8 mouse cellular contexts compared by ENCODE assay signal in the genomic region with DNA sequence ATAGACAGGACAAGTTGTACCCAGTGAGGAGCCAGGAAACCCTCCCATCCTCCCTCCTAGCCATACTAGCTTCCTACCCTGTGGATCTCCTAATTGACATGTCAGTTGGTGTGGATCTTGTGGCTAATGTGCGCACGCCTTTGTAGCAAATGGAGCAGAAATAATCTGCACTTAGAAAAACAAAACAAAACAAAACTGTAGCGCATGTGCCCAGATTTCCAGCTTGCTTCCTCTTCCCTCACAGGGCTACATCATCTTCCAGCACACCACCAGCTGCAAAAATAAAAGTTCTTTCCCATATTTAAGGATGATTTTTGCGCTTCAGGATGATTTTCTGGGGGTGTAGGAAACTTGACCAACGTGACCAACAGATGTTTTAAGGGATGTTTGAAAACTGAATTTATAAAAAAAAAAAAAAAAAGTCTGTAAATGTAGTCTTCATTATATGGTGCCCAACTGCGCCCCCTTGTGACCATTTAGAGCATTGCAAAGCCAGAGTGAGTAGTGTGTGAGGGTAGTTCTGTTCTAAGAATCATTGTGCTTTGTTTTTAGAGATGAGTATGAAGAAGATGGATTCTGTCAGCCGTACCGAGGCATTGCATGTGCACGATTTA.
DNase-seq lines count a peak whose midpoint lies in the region; ATAC-seq and TF ChIP-seq lines count a peak whose summit lies in the region.

No protein-coding gene starts in this region.

- WGBS in heart, adult 2 months: 22% methylated on average over 9 of the region's 9 CpGs
- 37% methylated on average over 9 of the region's 9 CpGs for WGBS in heart, embryonic 10.5 days
- WGBS in forebrain, postnatal 0 days: 26% methylated on average over 9 of the region's 9 CpGs
- WGBS in hindbrain, embryonic 15.5 days: 32% methylated on average over 9 of the region's 9 CpGs
- WGBS in stomach, postnatal 0 days: 24% methylated on average over 9 of the region's 9 CpGs

- ATAC-seq in forebrain, postnatal 0 days: peak; percentile 51; the same call in 1 of the 2 replicates
- ATAC-seq in hindbrain, embryonic 15.5 days (ENCODE audit: low FRiP score, low read depth): 0 out of 2 replicates have a peak, but pooled peaks have one; percentile 27
- ATAC-seq in megakaryocyte, adult 5-6 weeks (ENCODE audit: poor library complexity, severe bottlenecking): peak; percentile 72
- ATAC-seq in stomach, postnatal 0 days (ENCODE audit: low FRiP score, low TSS enrichment): no peak; the same call in 1 of the 2 replicates

- no peaks in the 10 kb centered on the region for H3K79me2 ChIP-seq in heart, adult 2 months (replicated peaks; ENCODE audit: control insufficient read depth, insufficient read depth, low read length)

- 0 out of 2 replicates have a peak, but pooled peaks have one; percentile 4 for TF ChIP-seq EP300 in heart, adult 2 months (IDR thresholded peaks at IDR 0.05; ENCODE audit: insufficient read depth, low read depth, low read length)
- TF ChIP-seq EP300 in stomach, postnatal 0 days (optimal IDR thresholded peaks at IDR 0.05): no peak

- H3K27ac ChIP-seq in heart, adult 2 months: peak overlapping the region; percentile 46
- H3K27ac ChIP-seq in heart, embryonic 10.5 days: no peak overlapping the region
- H3K27ac ChIP-seq in forebrain, postnatal 0 days (ENCODE audit: low read depth, low read length): no peak overlapping the region
- H3K27ac ChIP-seq in hindbrain, embryonic 15.5 days (replicated peaks): no peak overlapping the region
- no peak overlapping the region for H3K27ac ChIP-seq in stomach, postnatal 0 days (replicated peaks)

- peak; percentile 95 for TF ChIP-seq CTCF in heart, adult 2 months (IDR thresholded peaks at IDR 0.05)
- peak; percentile 85 for TF ChIP-seq CTCF in forebrain, postnatal 0 days (IDR thresholded peaks at IDR 0.05; ENCODE audit: low read depth)
- TF ChIP-seq CTCF in stomach, postnatal 0 days (IDR thresholded peaks at IDR 0.05; ENCODE audit: low read depth): peak; percentile 92

- H3K4me3 ChIP-seq in heart, adult 2 months: no peak overlapping the region
- H3K4me3 ChIP-seq in heart, embryonic 10.5 days: no peak overlapping the region
- no peak overlapping the region for H3K4me3 ChIP-seq in forebrain, postnatal 0 days (ENCODE audit: low read depth, low read length)
- no peak overlapping the region for H3K4me3 ChIP-seq in hindbrain, embryonic 15.5 days
- H3K4me3 ChIP-seq in stomach, postnatal 0 days (ENCODE audit: low read depth, low read length): no peak overlapping the region

- no peaks in the 10 kb centered on the region for H3K27me3 ChIP-seq in heart, adult 2 months (ENCODE audit: control insufficient read depth, insufficient read depth, low read length)
- H3K27me3 ChIP-seq in heart, embryonic 10.5 days (ENCODE audit: insufficient read depth, poor library complexity, severe bottlenecking): peaks cover 31% of the 10 kb centered on the region; the same call in 1 of the 2 replicates
- no peaks in the 10 kb centered on the region for H3K27me3 ChIP-seq in forebrain, postnatal 0 days (ENCODE audit: insufficient read depth, low read length)
- H3K27me3 ChIP-seq in hindbrain, embryonic 15.5 days: no peaks in the 10 kb centered on the region
- H3K27me3 ChIP-seq in stomach, postnatal 0 days (ENCODE audit: control insufficient read depth, insufficient read depth, low read length): no peaks in the 10 kb centered on the region

- peaks cover 4% of the 10 kb centered on the region; the same call in 1 of the 2 replicates for H3K4me1 ChIP-seq in heart, adult 2 months (ENCODE audit: control insufficient read depth, insufficient read depth, low read length)
- H3K4me1 ChIP-seq in heart, embryonic 10.5 days: no peaks in the 10 kb centered on the region
- H3K4me1 ChIP-seq in forebrain, postnatal 0 days (ENCODE audit: insufficient read depth): no peaks in the 10 kb centered on the region
- H3K4me1 ChIP-seq in hindbrain, embryonic 15.5 days (replicated peaks): peaks cover 8% of the 10 kb centered on the region; the same call in 1 of the 2 replicates
- no peaks in the 10 kb centered on the region for H3K4me1 ChIP-seq in stomach, postnatal 0 days (replicated peaks; ENCODE audit: control insufficient read depth, insufficient read depth)

- H3K36me3 ChIP-seq in heart, adult 2 months (ENCODE audit: control insufficient read depth, insufficient read depth, low read length): no peaks in the 10 kb centered on the region
- H3K36me3 ChIP-seq in heart, embryonic 10.5 days: 0 out of 2 replicates have a peak, but pooled peaks cover 4% of the 10 kb centered on the region
- no peaks in the 10 kb centered on the region for H3K36me3 ChIP-seq in forebrain, postnatal 0 days (ENCODE audit: insufficient read depth)
- no peaks in the 10 kb centered on the region for H3K36me3 ChIP-seq in hindbrain, embryonic 15.5 days
- no peaks in the 10 kb centered on the region for H3K36me3 ChIP-seq in stomach, postnatal 0 days (ENCODE audit: control insufficient read depth, insufficient read depth, low read length)

- no peaks in the 10 kb centered on the region; the same call in 1 of the 2 replicates for H3K9me3 ChIP-seq in heart, embryonic 10.5 days
- H3K9me3 ChIP-seq in forebrain, postnatal 0 days (ENCODE audit: low read length): no peaks in the 10 kb centered on the region
- H3K9me3 ChIP-seq in hindbrain, embryonic 15.5 days: no peaks in the 10 kb centered on the region
- H3K9me3 ChIP-seq in stomach, postnatal 0 days (ENCODE audit: control insufficient read depth, low read length): no peaks in the 10 kb centered on the region

- intact Hi-C loops in heart, adult 2 months (cut with DNase I): loop anchor here (1.0 to 10.0 kb wide), 6 partner anchors 113 to 460 kb away; a partner anchor contains a TSS

- no peak overlapping the region for H3K4me2 ChIP-seq in forebrain, postnatal 0 days (ENCODE audit: low read depth)
- no peak overlapping the region for H3K4me2 ChIP-seq in hindbrain, embryonic 15.5 days
- H3K4me2 ChIP-seq in stomach, postnatal 0 days (replicated peaks; ENCODE audit: low read depth): 0 out of 2 replicates have a peak overlapping the region, but pooled peaks have one; percentile 25

- DNase-seq in heart, adult 2 months: peak; percentile 66 to 77
- no peak for DNase-seq in heart, embryonic 10.5 days (ENCODE audit: low spot score)
- DNase-seq in c-Kit-positive CD71-positive TER-119-positive erythroid progenitor cells, embryonic 14.5 days (ENCODE audit: low spot score): peak; percentile 20
- DNase-seq in forebrain, postnatal 0 days: peak; percentile 86
- DNase-seq in layer of hippocampus, postnatal 14 days (ENCODE audit: low spot score in 2 of 2): peak; percentile 75 to 86
- DNase-seq in stomach, postnatal 0 days (ENCODE audit: low spot score): peak; percentile 69

- no peak overlapping the region for H3K9ac ChIP-seq in heart, adult 2 months (ENCODE audit: low read depth, low read length)
- no peak overlapping the region for H3K9ac ChIP-seq in forebrain, postnatal 0 days
- H3K9ac ChIP-seq in hindbrain, embryonic 15.5 days: no peak overlapping the region
- H3K9ac ChIP-seq in stomach, postnatal 0 days (ENCODE audit: low read length): no peak overlapping the region

- TF ChIP-seq POLR2A in heart, adult 2 months (IDR thresholded peaks at IDR 0.05; ENCODE audit: insufficient read depth, low read depth, low read length): no peak
